Mouse (Mus musculus) heart, adult 2 months (tissue): ENCODE data around the gene Olfr1417.

Experiments used
- CTCF ChIP-seq: fragments of 200-600 bp; IDR thresholded peaks from 2 replicates; pipeline ENCODE4 v1.8.1; 2022; ENCODE audit warnings: antibody characterized with exemption, mild to moderate bottlenecking, moderate library complexity
- EP300 ChIP-seq: fragments of 200-500 bp; IDR thresholded peaks from 2 replicates; pipeline ENCODE4 v1.6.1; 2011; ENCODE audit warnings: low read depth, low read length, control low read depth; ENCODE audit not compliant: insufficient read depth
- POLR2A ChIP-seq: fragments of 200-500 bp; IDR thresholded peaks from 2 replicates; pipeline ENCODE4 v1.6.1; 2011; ENCODE audit warnings: mild to moderate bottlenecking, low read depth, low read length, control low read depth; ENCODE audit not compliant: insufficient read depth

GRCm38 (mm10) chr19:11788876-11789275, 50.1 kb downstream of the Olfr1417 start:
- TF ChIP-seq CTCF (no peak), POLR2A (no peak), EP300 (no peak)
